Mouse (Mus musculus): ENCODE data around the gene Sfxn2.
A peak's percentile ranks its signal among the peaks of the same experiment; 100 is the strongest.

The Sfxn2 gene

GRCm38 (mm10) chr19:46637598-46637997 lies 64.4 kb downstream of the Sfxn2 start:
- DNase-seq, result no peak

GRCm38 (mm10) chr19:46639053-46639452 lies 65.9 kb downstream of the Sfxn2 start:
- DNase-seq, result no peak

DNA sequence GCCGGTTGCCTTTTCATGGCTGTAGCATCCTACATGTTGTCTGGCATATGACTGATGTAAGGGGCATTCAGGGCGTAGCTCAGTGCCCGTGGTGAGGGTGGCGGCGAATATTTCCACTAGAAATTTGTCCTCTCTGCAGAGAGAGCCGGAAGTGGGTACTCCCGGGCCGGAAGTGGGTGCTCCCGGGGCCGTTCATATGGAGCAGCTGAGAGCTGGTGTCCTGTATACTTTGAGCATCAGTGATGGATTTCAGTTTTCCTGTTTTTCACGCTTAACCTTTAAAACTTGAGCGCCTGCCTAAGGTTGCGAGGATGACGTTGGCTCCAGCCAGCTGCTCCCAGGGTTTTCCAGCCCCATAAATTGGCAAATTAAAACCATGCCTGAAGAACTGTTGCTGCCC lies 66.3 kb downstream of the Sfxn2 start:
- peak; percentile 25 for DNase-seq

DNA sequence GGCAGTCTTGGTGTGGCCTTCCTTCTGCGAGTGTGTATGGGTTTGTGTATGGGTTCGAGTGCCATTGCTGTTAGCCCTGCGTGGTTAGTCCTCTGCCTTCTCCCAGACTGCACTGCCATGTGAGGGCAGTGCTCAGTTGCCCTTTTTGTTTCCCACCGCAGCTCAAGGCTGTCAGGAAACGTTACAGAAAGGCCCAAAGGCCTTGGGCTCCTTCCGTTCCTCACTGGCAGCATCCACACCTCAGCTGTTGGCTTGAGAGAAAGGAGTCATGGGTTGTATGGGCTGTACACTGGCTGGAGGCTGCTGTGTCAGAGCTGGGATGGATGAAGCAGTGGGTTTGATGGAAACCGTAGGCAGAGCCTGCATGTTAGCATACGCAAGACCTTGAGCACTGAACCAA lies 67.6 kb downstream of the Sfxn2 start:
- DNase-seq, result no peak

GRCm38 (mm10) chr19:46641420-46642085 lies 68.4 kb downstream of the Sfxn2 start:
- no peak for DNase-seq

DNA sequence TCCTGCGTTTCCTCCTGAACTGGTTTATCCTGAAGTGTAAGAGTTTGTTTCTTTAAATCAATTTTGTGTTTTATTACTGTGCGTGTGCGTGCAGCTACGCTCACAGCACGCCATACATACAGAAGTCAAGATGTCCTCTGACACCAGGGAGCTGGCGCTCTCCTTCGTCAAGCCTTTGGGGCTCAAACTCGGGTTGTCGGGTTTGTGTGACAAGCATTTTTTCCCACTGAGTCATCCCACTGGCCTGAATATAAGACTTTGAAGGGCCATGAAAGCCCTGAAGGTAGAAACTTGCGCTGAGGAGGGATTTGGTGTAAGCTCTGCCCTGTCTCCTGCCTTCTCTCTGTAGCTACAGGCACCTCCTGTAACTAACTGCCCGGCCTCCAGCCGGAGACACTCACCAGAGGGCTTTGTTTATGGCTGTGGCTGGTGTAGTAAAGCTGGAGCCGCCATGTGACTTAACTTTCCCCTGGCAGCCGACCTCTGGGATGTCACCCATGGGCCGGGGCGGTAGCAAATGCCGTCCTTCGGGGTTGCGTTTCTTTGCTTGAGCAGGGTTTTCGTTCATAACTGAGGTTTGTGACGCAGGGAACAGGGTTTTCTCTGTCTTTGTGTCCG lies 69.1 kb downstream of the Sfxn2 start:
- DNase-seq, result no peak

- no peak for DNase-seq
Measured at GRCm38 (mm10) chr19:46643236-46643635, 70.1 kb downstream of the Sfxn2 start.

GRCm38 (mm10) chr19:46644343-46644792 lies 71.2 kb downstream of the Sfxn2 start:
- no peak for DNase-seq

DNA sequence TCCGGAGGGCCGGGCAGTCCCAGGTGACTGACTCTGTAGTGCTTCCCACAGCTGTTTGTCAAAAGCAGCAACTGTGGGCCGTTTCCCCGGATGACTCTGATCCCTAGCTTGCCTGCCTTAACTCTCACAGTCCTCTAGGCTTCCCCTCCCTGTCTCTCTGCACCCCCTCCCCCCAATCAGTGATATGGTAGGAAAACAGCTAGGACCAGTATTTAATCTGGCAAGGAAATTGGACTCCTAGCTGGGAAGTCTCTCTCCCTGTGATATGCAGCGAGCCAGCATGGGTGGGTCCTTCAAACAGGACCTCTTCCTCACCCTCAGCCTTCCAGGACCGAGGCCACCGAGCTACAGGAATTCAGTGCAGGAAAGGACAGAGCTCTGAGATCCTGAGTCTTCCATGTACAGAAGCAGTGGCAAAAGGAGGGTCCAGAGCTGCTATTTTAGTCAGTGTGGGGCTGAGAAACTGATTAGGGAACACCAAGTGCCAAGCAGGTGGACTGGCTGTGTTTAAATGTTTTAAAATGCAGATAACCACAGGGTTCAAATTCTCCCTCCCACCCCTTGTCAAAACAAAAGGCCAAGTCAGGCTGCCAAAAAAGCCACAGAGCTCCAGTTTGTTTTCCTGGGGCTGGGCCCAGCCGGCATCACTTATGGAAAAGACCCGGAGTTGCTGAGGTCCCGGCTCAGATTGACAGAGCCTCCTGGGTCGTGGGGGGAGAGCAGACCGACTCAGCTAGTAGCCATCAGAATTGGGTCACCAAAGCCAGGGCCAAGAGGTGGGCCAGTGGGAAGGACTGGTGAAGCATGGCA lies 71.8 kb downstream of the Sfxn2 start:
- no peak for DNase-seq

DNA sequence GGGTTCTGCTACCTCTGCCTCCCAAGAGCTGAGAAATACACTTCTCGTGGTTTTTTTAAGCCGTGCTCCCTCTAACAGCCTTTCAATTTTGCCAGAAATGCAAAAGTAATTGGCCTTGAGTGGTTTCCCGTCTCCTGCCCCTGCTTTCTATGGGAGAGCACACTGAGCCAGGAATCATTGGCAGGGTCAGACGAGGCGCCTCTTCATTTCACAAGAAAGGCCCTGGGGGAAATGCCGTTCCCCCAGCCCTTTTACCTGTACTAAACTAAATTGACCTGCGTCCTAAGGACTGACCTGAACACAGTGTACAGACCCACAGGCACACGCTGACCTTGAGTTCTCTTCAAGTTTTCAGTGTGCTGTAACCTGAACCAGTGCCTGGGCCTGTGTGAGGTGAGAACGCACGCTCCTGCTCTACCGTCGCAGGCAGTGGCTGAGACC lies 72.9 kb downstream of the Sfxn2 start:
- DNase-seq, result no peak

- no peak for DNase-seq
Measured at GRCm38 (mm10) chr19:46647254-46647653, 74.1 kb downstream of the Sfxn2 start.
